Mouse (Mus musculus) neutrophil, adult 5-6 weeks (primary cell): ENCODE data around the gene Egr2. TPM values are rescaled to one million over a fixed set of nuclear protein-coding genes. Genes with fewer than 3 reads are reported as not detected.

Experiments used
- ATAC-seq: fragments of 151-379, 151-347 bp; 2 replicates; pipeline ENCODE4 v1.8.0; 2017; ENCODE audit warnings: mild to moderate bottlenecking, moderate TSS enrichment; ENCODE audit not compliant: insufficient number of reproducible peaks, poor library complexity, low FRiP score, severe bottlenecking; ENCODE audit errors: extremely low read depth
- total RNA-seq: library from RNA; stranded (forward); fragments of 200-1000 nt; gene quantifications from 2 replicates; pipeline ENCODE4 v1.2.3, GENCODE M21; 2017

Gene Egr2
- total RNA-seq, 1 experiment from 2014 or later, result 2.6 TPM

DNA sequence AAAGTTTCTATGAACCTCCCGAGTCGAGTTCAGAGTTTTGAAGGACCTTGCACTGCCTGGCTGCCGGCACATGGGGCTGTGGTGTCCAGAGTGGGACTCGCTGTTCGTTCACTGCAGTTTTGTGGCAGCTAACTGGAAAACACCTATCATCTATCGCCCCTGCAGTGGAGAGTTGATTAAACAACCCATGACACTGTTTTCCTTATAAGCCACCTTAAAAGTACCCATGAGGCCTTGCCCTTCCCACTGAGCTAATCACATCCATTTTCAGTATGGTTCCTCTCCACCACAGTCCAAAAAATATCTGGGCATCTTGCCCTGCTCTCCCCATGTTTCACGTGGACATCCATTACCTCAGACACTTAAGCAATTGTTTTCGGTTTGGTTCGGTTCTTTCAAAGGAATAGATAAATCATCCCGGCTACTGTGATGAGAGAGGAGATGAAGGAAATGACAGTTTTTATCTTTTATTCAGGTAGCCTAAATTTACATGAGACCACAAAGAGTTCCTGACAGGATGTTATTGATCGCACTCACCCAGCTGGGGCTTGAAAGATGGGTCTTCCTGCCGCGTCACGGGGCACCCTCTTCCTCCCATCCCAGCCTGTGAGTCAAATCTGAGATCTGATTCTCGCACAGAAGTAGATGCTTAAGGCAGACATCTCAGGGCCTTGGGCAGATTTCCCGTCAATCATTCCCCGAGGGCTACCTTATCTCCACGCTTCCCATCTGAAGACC, 50.8 kb downstream of the Egr2 start:
- peak; percentile 76 for ATAC-seq

Other genes with a start within 250 kb of the Egr2 start
- gene Ado, start 13.5 kb downstream of the Egr2 start, total RNA-seq, result 12.9 and 15.0 TPM in 2 replicates